Mouse (Mus musculus): ENCODE measurements around the gene Pih1d1.

The Pih1d1 gene

DNA sequence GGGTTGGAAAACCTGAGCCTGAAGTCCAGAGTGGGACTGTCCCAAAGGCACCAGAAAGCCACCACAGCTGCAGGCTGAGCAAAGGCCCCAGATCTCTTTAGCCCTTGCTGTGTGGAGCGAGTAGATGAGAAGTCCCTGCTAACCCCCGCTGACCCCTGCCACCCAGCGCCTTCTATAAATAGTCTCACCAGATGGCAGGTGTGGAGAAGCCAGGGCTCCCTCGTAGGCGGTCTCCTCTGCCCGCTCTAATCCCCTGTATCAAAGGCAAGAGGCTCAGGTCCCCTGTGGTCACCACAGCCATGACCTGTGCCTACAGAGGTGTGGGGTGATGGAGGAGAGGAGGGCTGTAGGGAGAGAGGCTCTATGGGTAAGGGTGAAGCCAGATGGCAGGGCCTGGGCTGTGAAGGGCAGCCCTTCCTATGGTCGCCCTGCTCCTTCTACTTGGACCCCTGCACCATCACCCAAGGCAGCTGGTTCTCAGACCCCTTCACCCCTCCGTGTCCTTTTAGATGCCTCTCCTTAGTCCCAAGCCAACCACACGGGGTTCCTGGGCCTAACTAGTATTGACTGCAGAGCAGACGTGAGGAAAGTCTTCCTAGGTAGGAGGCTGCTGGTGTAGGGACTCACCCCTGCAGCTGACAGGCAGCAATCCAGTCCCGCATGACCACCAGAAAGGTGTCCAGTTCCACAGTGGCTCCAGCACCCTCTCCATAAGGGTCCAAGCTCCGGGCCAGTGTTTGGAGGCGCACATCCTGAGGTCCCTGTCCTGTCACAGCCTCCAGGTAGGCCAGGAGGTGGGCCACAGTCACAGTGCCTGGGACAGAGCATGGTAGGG lies 41.5 kb downstream of the Pih1d1 start:
- peak; percentile 75 for DNase-seq

DNA sequence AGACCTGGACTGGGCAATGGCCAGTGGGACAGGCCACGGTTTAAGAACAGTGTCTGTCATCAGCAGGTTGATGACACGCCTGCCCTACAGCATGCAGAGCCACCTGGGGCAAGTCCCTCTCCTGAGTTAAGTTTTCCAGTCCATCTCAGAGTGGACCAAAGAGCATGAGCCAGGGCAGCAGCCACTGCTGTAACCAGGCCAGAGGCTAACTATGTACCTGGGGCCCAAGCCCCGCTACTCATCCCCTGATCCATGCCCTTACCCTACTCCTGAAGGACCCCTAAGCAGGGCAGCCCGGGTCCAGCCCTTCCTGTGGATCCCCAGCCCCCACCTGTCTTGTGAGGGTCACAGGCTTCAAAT lies 42.1 kb downstream of the Pih1d1 start:
- DNase-seq, result peak; percentile 51

DNA sequence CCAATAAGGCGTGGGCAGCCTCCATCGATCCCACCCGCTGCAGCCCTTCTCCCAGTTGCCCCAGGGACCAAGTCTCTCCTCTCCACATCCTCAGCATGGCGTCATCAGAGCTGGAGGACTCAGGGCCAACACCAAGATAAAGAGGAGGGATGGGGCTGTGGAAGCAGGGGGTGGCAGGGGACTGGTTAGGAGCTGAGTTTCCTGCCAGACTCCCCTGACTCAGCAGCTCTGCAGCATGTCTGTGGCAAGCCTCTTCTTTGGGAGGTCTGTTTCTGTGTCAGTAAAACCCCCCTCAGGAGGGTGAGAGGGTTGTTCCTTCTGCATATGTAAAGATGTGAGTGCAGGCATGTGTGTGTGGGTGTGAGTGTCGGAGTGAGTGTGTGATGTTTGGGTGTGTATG lies 42.9 kb downstream of the Pih1d1 start:
- no peak for DNase-seq

DNA sequence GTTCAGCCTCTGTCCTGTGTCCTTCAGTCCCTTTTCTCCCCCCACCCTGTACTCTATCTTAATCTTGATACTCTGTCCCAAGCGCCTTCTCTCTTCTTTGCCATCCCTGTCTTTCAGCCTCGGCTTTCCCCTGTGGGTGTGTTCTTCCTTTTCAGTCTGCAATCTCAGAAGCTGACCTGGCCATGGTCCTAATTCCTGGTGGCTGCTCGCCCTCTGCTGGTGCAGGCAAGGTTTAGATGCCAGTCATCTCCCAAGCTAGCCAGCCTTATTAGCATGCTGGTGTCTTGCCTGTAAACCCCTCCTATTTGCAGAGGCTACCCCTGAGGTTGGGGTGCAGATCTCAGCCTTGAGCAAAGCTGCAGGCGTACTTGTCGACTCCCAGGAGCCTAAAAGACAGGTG lies 44.3 kb downstream of the Pih1d1 start:
- peak; percentile 95 for DNase-seq

DNA sequence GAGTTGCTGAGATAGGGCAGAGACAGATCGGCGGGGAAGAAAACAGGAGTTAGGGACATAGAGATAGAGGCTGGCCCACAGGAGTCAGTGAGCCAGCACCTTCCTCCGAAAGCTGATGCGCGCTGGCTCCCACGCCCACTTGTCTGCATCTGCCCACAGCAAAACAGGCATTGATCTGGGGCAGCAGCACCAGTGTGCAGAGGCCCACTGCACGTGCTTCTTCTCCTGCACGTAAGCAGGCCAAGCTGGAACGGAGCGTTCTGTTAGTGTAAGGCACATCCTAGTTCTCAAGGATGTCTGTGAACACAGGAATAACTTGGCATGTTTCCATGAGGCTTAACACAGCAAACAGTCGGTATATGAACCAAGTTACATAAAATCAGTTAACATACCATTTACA lies 44.9 kb downstream of the Pih1d1 start:
- peak; percentile 62 for DNase-seq

DNA sequence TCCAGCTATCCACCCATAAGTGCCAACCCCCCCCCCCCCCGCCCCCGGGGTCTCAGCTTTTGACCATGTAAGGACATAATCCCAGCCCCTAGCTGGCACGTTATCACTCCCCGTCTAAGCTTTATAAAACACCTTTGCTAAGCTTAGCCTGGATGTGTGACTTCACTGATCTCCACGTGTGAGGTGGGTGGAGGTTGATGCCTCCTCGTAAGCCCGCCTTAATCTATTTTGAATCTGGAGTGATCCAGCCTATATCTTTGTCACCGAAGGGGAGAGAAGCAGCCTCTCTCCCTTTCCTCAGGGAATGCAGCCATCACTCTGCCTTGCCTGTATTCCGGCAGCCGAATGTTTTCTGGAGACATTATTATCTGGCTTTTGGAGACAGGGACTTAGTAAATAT lies 48.6 kb downstream of the Pih1d1 start:
- peak; percentile 18 for DNase-seq

- DNase-seq, result peak; percentile 96
These were observed 50.5 kb downstream of the Pih1d1 start, which contains the start of gene Ccdc155 for GRCm38 (mm10) chr7:45204380-45205143. Gene Ccdc155 (minus strand): TSS chr7:45204892.

GRCm38 (mm10) chr7:45208260-45208659 lies 54.2 kb downstream of the Pih1d1 start:
- DNase-seq, result no peak
